Mouse (Mus musculus) midbrain, embryonic 11.5 days (tissue): ENCODE measurements around the gene Gtpbp8. TPM values are rescaled to one million over a fixed set of nuclear protein-coding genes. Genes with fewer than 3 reads are reported as not detected.

ENCODE experiments used
- ATAC-seq: fragments of 200-750 bp; cut with Nextera tagmentation; 2 replicates; pipeline ENCODE4 v1.8.0; 2017; ENCODE audit warnings: moderate TSS enrichment, moderate library complexity; ENCODE audit not compliant: low FRiP score
- DNase-seq: peaks from one replicate; pipeline ENCODE4 v3.0.0; 2015; ENCODE audit warnings: low spot score; ENCODE audit errors: missing footprints
- H3K27ac ChIP-seq: fragments of 300-500 bp; sonication (generic); 2 replicates; pipeline ENCODE4 v1.5.1; 2014; ENCODE audit warnings: low read depth, low read length
- H3K27me3 ChIP-seq: fragments of 300-500 bp; sonication (generic); 2 replicates; pipeline ENCODE4 v1.6.1; 2014; ENCODE audit warnings: mild to moderate bottlenecking, low read length, moderate library complexity, mixed read lengths; ENCODE audit not compliant: control insufficient read depth, insufficient read depth
- H3K36me3 ChIP-seq: fragments of 300-500 bp; sonication (generic); 2 replicates; pipeline ENCODE4 v1.6.1; 2014; ENCODE audit warnings: mild to moderate bottlenecking, low read length, moderate library complexity, mixed read lengths; ENCODE audit not compliant: control insufficient read depth, insufficient read depth
- H3K4me1 ChIP-seq: fragments of 300-500 bp; sonication (generic); 2 replicates; pipeline ENCODE4 v1.6.1; 2014; ENCODE audit warnings: low read length; ENCODE audit not compliant: control insufficient read depth, insufficient read depth
- H3K4me2 ChIP-seq: fragments of 300-500 bp; sonication (generic); 2 replicates; pipeline ENCODE4 v1.6.1; 2014; ENCODE audit warnings: mild to moderate bottlenecking, moderate library complexity
- H3K4me3 ChIP-seq: fragments of 300-500 bp; sonication (generic); 2 replicates; pipeline ENCODE4 v1.5.1; 2014; ENCODE audit warnings: low read depth, low read length
- H3K9ac ChIP-seq: fragments of 300-500 bp; sonication (generic); 2 replicates; pipeline ENCODE4 v1.6.1; 2014; ENCODE audit warnings: low read length
- H3K9me3 ChIP-seq: fragments of 300-500 bp; sonication (generic); 2 replicates; pipeline ENCODE4 v1.6.1; 2016; ENCODE audit warnings: low read length; ENCODE audit not compliant: control insufficient read depth
- WGBS: fragments of 180-500 bp; shearing (Covaris S2); extraction: QIAGEN DNeasy Blood & Tissue Kit; methylation state at CpG from one replicate; pipeline ENCODE4 v1.1.7; 2014; 5-methylcytosine and 5-hydroxymethylcytosine counted together
- polyA plus RNA-seq: library from polyadenylated mRNA; unstranded; fragments of >200 nt; fragmentation: Nextera tagmentation; extraction: Ambion mirVana; gene quantifications from 2 replicates; pipeline ENCODE4 v1.2.1, GENCODE M21; 2014

Gene Gtpbp8
- polyA plus RNA-seq, 1 experiment from 2014 or later, result 37.8 TPM

GRCm38 (mm10) chr16:44686991-44687718 lies 59.0 kb downstream of the Gtpbp8 start:
- Histone ChIP-seq H3K9ac (peak overlapping the region; percentile 51), H3K27me3 (no peaks in the 10 kb centered on the region), H3K36me3 (no peaks in the 10 kb centered on the region), H3K9me3 (peaks cover 5% of the 10 kb centered on the region; the same call in 1 of the 2 replicates), H3K4me1 (peaks cover 29% of the 10 kb centered on the region), H3K27ac (peak overlapping the region; percentile 85), H3K4me3 (no peak overlapping the region), H3K4me2 (peak overlapping the region; percentile 44)
- WGBS, result 31% methylated on average over 20 of the region's 20 CpGs
- DNase-seq (peak; percentile 96), ATAC-seq (peak; percentile 97)

Other genes starting within 250 kb of the Gtpbp8 start
- gene Boc, start 187.5 kb downstream of the Gtpbp8 start, polyA plus RNA-seq, result 37.8 and 44.7 TPM in 2 replicates
- gene Nepro, start 22.1 kb downstream of the Gtpbp8 start, polyA plus RNA-seq, result 10.5 and 11.8 TPM in 2 replicates
- gene Cd200r1, start 19.4 kb upstream of the Gtpbp8 start, polyA plus RNA-seq, result 1.2 and 1.4 TPM in 2 replicates
- gene Cd200r4, start 65.4 kb upstream of the Gtpbp8 start, polyA plus RNA-seq, result 0.07 and 0.10 TPM in 2 replicates
- gene Cd200r2, start 120.7 kb upstream of the Gtpbp8 start, polyA plus RNA-seq, result not detected in 2 replicates
- not detected in 2 replicates for gene Cd200r3, start 197.3 kb upstream of the Gtpbp8 start, polyA plus RNA-seq